Mouse (Mus musculus) intestine, embryonic 16.5 days (tissue): Measurements from ENCODE around the gene Magel2. TPM values are rescaled to one million over a fixed set of nuclear protein-coding genes. Genes with fewer than 3 reads are reported as not detected.

ENCODE experiments used
- ATAC-seq: fragments of 200-750 bp; cut with Nextera tagmentation; 2 replicates; pipeline ENCODE4 v1.8.0; 2017; ENCODE audit warnings: moderate TSS enrichment, moderate library complexity
- H3K27ac ChIP-seq: fragments of 300-500 bp; sonication (generic); 2 replicates; pipeline ENCODE4 v1.5.1; 2014; ENCODE audit warnings: mild to moderate bottlenecking, low read length
- H3K27me3 ChIP-seq: fragments of 300-500 bp; sonication (generic); replicated peaks from 2 replicates; pipeline ENCODE4 v1.6.1; 2014; ENCODE audit warnings: low read length, control low read depth, mixed read lengths; ENCODE audit not compliant: control insufficient read depth, insufficient read depth
- H3K36me3 ChIP-seq: fragments of 300-500 bp; sonication (generic); 2 replicates; pipeline ENCODE4 v1.6.1; 2014; ENCODE audit warnings: low read length, control low read depth; ENCODE audit not compliant: control insufficient read depth, insufficient read depth
- H3K4me1 ChIP-seq: fragments of 300-500 bp; sonication (generic); 2 replicates; pipeline ENCODE4 v1.6.1; 2014; ENCODE audit warnings: low read length, control low read depth, mixed read lengths; ENCODE audit not compliant: control insufficient read depth, insufficient read depth
- H3K4me2 ChIP-seq: fragments of 300-500 bp; sonication (generic); 2 replicates; pipeline ENCODE4 v1.6.1; 2014; ENCODE audit warnings: low read depth, low read length, control low read depth
- H3K4me3 ChIP-seq: fragments of 300-500 bp; sonication (generic); 2 replicates; pipeline ENCODE4 v1.5.1; 2014; ENCODE audit warnings: mild to moderate bottlenecking, low read length
- H3K9ac ChIP-seq: fragments of 300-500 bp; sonication (generic); 2 replicates; pipeline ENCODE4 v1.6.1; 2014; ENCODE audit warnings: low read depth, low read length
- H3K9me3 ChIP-seq: fragments of 300-500 bp; sonication (generic); 2 replicates; pipeline ENCODE4 v1.6.1; 2016; ENCODE audit warnings: low read length, control low read depth; ENCODE audit not compliant: control insufficient read depth
- WGBS: fragments of 180-500 bp; shearing (Covaris S2); extraction: QIAGEN DNeasy Blood & Tissue Kit; methylation state at CpG from one replicate; pipeline ENCODE4 v1.1.7; 2014; 5-methylcytosine and 5-hydroxymethylcytosine counted together
- polyA plus RNA-seq: library from polyadenylated mRNA; unstranded; fragments of >200 nt; fragmentation: Nextera tagmentation; extraction: Ambion mirVana; gene quantifications from 2 replicates; pipeline ENCODE4 v1.2.1, GENCODE M21; 2015

Magel2 gene
- polyA plus RNA-seq = 0.50 and 0.59 TPM in 2 replicates

- peak; percentile 82 for ATAC-seq
- Histone ChIP-seq H3K4me1 (no peaks in the 10 kb centered on the region), H3K36me3 (no peaks in the 10 kb centered on the region), H3K9me3 (peaks cover 11% of the 10 kb centered on the region; the same call in 1 of the 2 replicates), H3K4me3 (peak within 1 kb of the TSS; percentile 42), H3K27me3 (no peaks in the 10 kb centered on the region), H3K9ac (peak within 1 kb of the TSS; percentile 60), H3K27ac (no peak within 1 kb of the TSS), H3K4me2 (peak within 1 kb of the TSS; percentile 55)
- 23% methylated on average over 31 of the region's 31 CpGs for WGBS
Observed at GRCm38 (mm10) chr7:62376510-62377304, at the start of gene Magel2. Gene Magel2 (plus strand): TSS chr7:62377010.

GRCm38 (mm10) chr7:62345411-62345810 is 31.4 kb upstream of the Magel2 start:
- Histone ChIP-seq H3K4me2 (no peak overlapping the region), H3K4me1 (no peaks in the 10 kb centered on the region), H3K27me3 (no peaks in the 10 kb centered on the region), H3K4me3 (no peak overlapping the region), H3K9me3 (no peaks in the 10 kb centered on the region), H3K9ac (no peak overlapping the region), H3K36me3 (no peaks in the 10 kb centered on the region), H3K27ac (no peak overlapping the region)
- no peak for ATAC-seq
- WGBS = 28% methylated on average over 1 of the region's 1 CpGs

DNA sequence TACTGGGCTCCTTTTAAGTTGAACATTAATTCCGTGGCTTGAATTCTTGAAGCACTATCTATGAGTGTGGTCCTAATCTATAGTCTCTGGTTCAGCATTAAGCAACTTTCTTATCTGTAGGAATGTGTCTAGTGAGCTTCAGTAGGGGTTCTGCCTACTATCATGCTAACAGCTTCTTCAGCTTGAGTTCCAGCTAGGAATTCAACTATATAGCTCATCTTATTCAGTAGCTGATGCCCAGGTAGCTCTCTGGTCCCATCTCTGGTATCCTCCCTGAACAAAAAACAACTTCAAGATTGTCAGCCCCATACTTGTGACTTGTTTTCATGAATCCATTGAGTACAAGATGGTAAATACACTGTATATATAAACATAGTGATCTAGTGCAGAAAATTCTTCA is 30.5 kb upstream of the Magel2 start, which contains the start of gene Ndn:
TSS of gene Ndn (plus strand) at position 301 of the 400 bp plus-strand sequence.
- Histone ChIP-seq H3K4me2 (no peak within 1 kb of the TSS), H3K4me1 (no peaks in the 10 kb centered on the region), H3K9me3 (no peaks in the 10 kb centered on the region), H3K27me3 (no peaks in the 10 kb centered on the region), H3K27ac (no peak within 1 kb of the TSS), H3K9ac (no peak within 1 kb of the TSS), H3K4me3 (no peak within 1 kb of the TSS), H3K36me3 (no peaks in the 10 kb centered on the region)
- ATAC-seq = no peak
- 47% methylated on average over 1 of the region's 1 CpGs for WGBS

DNA sequence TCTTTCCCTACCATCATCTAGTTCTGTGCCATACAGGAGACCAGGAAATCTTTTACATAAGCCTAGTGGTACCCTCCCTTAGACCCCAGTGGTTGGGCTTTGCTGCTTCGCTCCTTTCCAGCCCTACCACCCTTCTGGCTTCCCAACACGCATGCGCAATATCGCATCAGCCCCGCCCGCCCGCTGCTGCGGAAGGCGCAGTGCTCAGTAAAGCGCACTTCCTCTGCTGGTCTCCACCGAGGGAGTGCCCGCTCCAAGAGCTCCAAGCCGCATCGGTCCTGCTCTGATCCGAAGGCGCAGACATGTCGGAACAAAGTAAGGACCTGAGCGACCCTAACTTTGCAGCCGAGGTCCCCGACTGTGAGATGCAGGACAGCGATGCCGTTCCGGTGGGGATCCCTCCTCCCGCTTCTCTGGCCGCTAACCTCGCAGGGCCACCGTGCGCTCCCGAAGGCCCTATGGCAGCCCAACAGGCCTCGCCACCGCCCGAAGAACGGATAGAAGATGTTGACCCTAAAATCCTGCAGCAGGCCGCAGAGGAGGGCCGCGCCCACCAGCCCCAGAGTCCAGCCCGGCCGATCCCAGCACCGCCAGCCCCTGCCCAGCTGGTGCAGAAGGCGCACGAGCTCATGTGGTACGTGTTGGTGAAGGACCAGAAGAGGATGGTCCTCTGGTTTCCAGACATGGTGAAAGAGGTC is 28.6 kb upstream of the Magel2 start:
- Histone ChIP-seq H3K9ac (peak overlapping the region; percentile 68), H3K4me2 (peak overlapping the region; percentile 62), H3K4me1 (no peaks in the 10 kb centered on the region), H3K4me3 (peak overlapping the region; percentile 55), H3K9me3 (no peaks in the 10 kb centered on the region), H3K27ac (no peak overlapping the region), H3K36me3 (no peaks in the 10 kb centered on the region), H3K27me3 (no peaks in the 10 kb centered on the region)
- 11% methylated on average over 42 of the region's 42 CpGs for WGBS
- peak; percentile 93 for ATAC-seq

GRCm38 (mm10) chr7:62348804-62349190 is 28.0 kb upstream of the Magel2 start:
- peak overlapping the region; percentile 62 for H3K4me2 ChIP-seq
- no peak overlapping the region for H3K27ac ChIP-seq
- peak overlapping the region; percentile 68 for H3K9ac ChIP-seq
- WGBS = 36% methylated on average over 17 of the region's 17 CpGs
- H3K27me3 ChIP-seq = no peaks in the 10 kb centered on the region
- ATAC-seq = peak; percentile 31; the same call in 1 of the 2 replicates
- no peaks in the 10 kb centered on the region for H3K4me1 ChIP-seq
- H3K9me3 ChIP-seq = no peaks in the 10 kb centered on the region
- no peaks in the 10 kb centered on the region for H3K36me3 ChIP-seq
- peak overlapping the region; percentile 55 for H3K4me3 ChIP-seq

GRCm38 (mm10) chr7:62351266-62351665 is 25.5 kb upstream of the Magel2 start:
- H3K9ac ChIP-seq = no peak overlapping the region
- no peaks in the 10 kb centered on the region for H3K36me3 ChIP-seq
- H3K9me3 ChIP-seq = no peaks in the 10 kb centered on the region; the same call in 1 of the 2 replicates
- ATAC-seq = no peak
- no peak overlapping the region for H3K4me2 ChIP-seq
- H3K4me3 ChIP-seq = no peak overlapping the region
- H3K4me1 ChIP-seq = no peaks in the 10 kb centered on the region
- no peaks in the 10 kb centered on the region for H3K27me3 ChIP-seq
- H3K27ac ChIP-seq = no peak overlapping the region
- 48% methylated on average over 8 of the region's 8 CpGs for WGBS

- Histone ChIP-seq H3K4me2 (no peak overlapping the region), H3K27ac (no peak overlapping the region), H3K27me3 (no peaks in the 10 kb centered on the region), H3K4me1 (no peaks in the 10 kb centered on the region), H3K36me3 (no peaks in the 10 kb centered on the region), H3K9me3 (no peaks in the 10 kb centered on the region), H3K4me3 (no peak overlapping the region), H3K9ac (no peak overlapping the region)
- 45% methylated on average over 7 of the region's 7 CpGs for WGBS
- ATAC-seq = no peak
Observed at GRCm38 (mm10) chr7:62365039-62365636, 11.7 kb upstream of the Magel2 start.

- ATAC-seq = no peak
- Histone ChIP-seq H3K4me2 (no peak overlapping the region), H3K4me3 (no peak overlapping the region), H3K4me1 (no peaks in the 10 kb centered on the region), H3K27me3 (no peaks in the 10 kb centered on the region), H3K9me3 (no peaks in the 10 kb centered on the region), H3K27ac (no peak overlapping the region), H3K9ac (no peak overlapping the region), H3K36me3 (no peaks in the 10 kb centered on the region)
- 73% methylated on average over 8 of the region's 8 CpGs for WGBS
Observed at GRCm38 (mm10) chr7:62366730-62367129, 10.1 kb upstream of the Magel2 start.

DNA sequence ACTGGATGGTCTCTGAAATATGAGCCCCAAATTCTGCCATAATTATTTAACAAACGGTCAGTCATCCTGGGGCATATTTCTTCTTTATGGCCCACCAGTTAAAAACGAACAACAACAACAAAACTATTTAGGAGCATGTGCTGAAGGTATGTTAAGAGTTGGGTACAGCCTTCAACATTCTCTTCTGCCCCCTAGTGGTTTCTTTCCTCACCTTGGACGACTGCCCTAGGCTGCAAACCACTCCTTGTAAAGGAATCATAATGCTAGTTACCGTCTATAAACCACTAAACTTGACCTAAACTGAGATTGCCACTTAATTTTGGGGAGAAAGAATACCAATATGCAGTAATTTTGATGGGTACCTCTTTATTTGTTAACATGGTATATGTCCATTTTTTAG is 1.2 kb upstream of the Magel2 start:
- 30% methylated on average over 4 of the region's 4 CpGs for WGBS
- Histone ChIP-seq H3K4me3 (no peak overlapping the region), H3K9ac (no peak overlapping the region), H3K27me3 (no peaks in the 10 kb centered on the region), H3K9me3 (peaks cover 11% of the 10 kb centered on the region; the same call in 1 of the 2 replicates), H3K4me1 (no peaks in the 10 kb centered on the region), H3K4me2 (no peak overlapping the region), H3K27ac (no peak overlapping the region), H3K36me3 (no peaks in the 10 kb centered on the region)
- no peak for ATAC-seq
